Mouse (Mus musculus): ENCODE results near the gene Npnt. TPM values are rescaled to one million over a fixed set of nuclear protein-coding genes. Genes with fewer than 3 reads are reported as not detected.

Npnt gene
- polyA plus RNA-seq (2012; rRNA removed): 7.6 and 11.4 TPM in 2 replicates

DNA sequence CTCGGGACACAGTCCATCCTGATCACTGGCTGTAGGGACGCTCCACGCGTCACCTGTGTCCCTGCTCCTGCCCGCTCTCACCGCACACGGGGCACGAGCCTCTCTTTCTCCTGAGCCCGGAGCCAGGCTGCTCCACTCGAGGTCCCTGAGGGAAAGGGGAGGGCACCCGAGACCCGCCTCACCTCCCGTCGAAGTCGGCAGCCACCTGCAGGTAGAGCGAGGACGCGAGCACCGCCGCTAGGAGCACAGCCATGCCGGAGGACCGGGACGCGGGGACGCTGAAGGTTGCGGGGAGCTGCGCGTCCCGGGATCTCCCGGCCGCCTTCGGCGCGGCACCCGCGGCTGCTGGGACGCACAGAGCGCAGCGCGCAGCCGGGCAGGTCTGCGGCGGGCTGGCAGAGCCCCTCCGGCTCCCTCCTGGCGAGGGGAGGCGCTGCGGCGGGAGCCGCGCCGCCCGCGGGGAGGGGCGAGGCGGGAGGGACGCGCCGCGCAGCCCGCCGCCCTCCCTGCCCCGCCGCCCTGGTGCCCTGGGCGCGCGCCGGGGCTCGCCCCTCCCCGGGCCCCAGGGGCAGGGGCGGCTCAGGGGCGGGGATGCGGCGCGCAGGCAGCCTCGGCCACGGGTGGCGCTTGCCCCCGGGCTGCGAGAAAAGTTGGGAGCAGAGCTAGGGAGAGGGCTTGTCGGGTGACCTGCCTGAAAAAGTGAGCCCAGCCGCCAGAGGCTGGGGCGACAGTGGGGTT, at the start of gene Npnt:
Gene Npnt (minus strand): TSS at position 501 of the 738 bp plus-strand sequence.

Other genes with a start within 250 kb of the Npnt start
- gene Ints12, start 141.5 kb upstream of the Npnt start, polyA plus RNA-seq (2012; rRNA removed): 0.59 and 1.2 TPM in 2 replicates
- 0.65 and 1.1 TPM in 2 replicates for gene Gstcd, start 141.7 kb upstream of the Npnt start, polyA plus RNA-seq (2012; rRNA removed)

Measured in stomach, adult 2 months (tissue).